Mouse (Mus musculus) ES-Bruce4 (cell line): ENCODE measurements around the gene Tprg. TPM values are rescaled to one million over a fixed set of nuclear protein-coding genes. Genes with fewer than 3 reads are reported as not detected.

Experiments
- H3K27ac ChIP-seq: 2 replicates; pipeline ENCODE4 v1.5.1; 2012; ENCODE audit warnings: low read length, inconsistent platforms; ENCODE audit not compliant: insufficient read depth
- H3K27me3 ChIP-seq: 2 replicates; pipeline ENCODE4 v1.6.1; 2012; ENCODE audit warnings: mild to moderate bottlenecking, low read length, inconsistent platforms; ENCODE audit not compliant: control insufficient read depth, poor library complexity, insufficient read depth, severe bottlenecking
- H3K36me3 ChIP-seq: 2 replicates; pipeline ENCODE4 v1.6.1; 2012; ENCODE audit warnings: inconsistent platforms, mild to moderate bottlenecking, low read length, moderate library complexity; ENCODE audit not compliant: control insufficient read depth, poor library complexity, insufficient read depth, severe bottlenecking
- H3K4me1 ChIP-seq: one replicate; pipeline ENCODE4 v1.8.1; 2011; ENCODE audit warnings: low read length; ENCODE audit not compliant: control insufficient read depth, insufficient read depth
- H3K4me3 ChIP-seq: 2 replicates; pipeline ENCODE4 v1.5.1; 2011; ENCODE audit warnings: low read depth, mild to moderate bottlenecking, low read length
- H3K9ac ChIP-seq: 2 replicates; pipeline ENCODE4 v1.6.1; 2012; ENCODE audit warnings: low read depth, mild to moderate bottlenecking, inconsistent platforms; ENCODE audit not compliant: poor library complexity, severe bottlenecking
- H3K9me3 ChIP-seq: replicated peaks from 2 replicates; pipeline ENCODE4 v1.6.1; 2012; ENCODE audit warnings: mild to moderate bottlenecking, low read length, inconsistent platforms; ENCODE audit not compliant: control insufficient read depth, poor library complexity, insufficient read depth, severe bottlenecking
- CTCF ChIP-seq: IDR thresholded peaks from one replicate; pipeline ENCODE4 v1.8.1; 2011; ENCODE audit warnings: low read depth, low read length
- EP300 ChIP-seq: IDR thresholded peaks from 2 replicates; pipeline ENCODE4 v1.6.1; 2011; ENCODE audit warnings: low read depth, low read length; ENCODE audit not compliant: insufficient read depth
- POLR2A ChIP-seq: IDR thresholded peaks from one replicate; pipeline ENCODE4 v1.8.1; 2011; ENCODE audit warnings: low read length; ENCODE audit not compliant: insufficient read depth
- polyA plus RNA-seq: library from polyadenylated mRNA; stranded (reverse); fragments of >200 nt; gene quantifications from 2 replicates; pipeline ENCODE4 v1.2.4, GENCODE M21; 2011; ENCODE audit warnings: low read depth; ENCODE audit not compliant: missing spikeins, insufficient read depth, insufficient read length

Tprg gene
- polyA plus RNA-seq, 1 experiment: not detected

DNA sequence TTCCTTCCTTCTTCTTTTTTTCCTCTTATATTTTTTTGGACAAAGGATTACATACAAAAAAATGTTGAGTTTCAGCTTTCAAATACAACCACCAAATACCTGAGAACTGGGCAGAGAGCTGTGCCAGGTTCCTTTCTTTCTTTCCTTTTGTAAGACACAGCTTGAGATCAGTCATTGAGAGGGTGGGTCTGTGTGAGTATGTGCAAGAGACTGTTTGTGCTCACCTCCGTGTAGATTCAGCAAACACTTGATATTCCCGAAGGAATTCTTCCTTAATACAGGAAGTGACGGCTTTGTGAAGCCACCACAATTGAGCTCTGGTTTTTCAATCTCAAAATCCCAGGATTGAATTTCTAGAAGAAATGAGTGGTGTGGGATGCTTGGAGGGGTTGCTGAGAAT, 124.7 kb downstream of the Tprg start:
- Histone ChIP-seq H3K4me1 (no peaks in the 10 kb centered on the region), H3K27me3 (no peaks in the 10 kb centered on the region), H3K4me3 (no peak overlapping the region), H3K9me3 (no peaks in the 10 kb centered on the region), H3K36me3 (no peaks in the 10 kb centered on the region), H3K27ac (no peak overlapping the region), H3K9ac (no peak overlapping the region)
- no peak for TF ChIP-seq CTCF
- TF ChIP-seq POLR2A: no peak

- H3K4me1 ChIP-seq: no peaks in the 10 kb centered on the region
Measured at GRCm38 (mm10) chr16:25413885-25414284, 127.3 kb downstream of the Tprg start.

DNA sequence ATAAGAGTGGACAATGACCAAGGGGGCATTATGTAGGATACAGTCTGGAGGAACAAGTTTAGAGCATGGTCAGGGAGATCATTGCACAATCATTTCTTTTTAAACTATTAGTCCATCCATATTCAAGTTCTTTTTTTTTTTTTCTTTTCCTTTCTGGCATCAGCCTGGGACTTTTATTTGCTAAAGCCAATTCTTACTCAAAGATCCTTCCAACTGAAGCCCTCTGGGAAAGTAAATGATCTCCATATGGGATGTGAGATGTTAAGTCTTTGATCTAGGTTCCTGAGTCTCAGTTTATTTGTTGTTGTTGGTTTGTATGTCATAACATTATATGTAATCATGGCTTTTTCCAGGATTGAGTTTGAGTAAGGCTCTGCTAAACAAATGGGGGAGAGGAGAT, 128.6 kb downstream of the Tprg start:
- H3K4me1 ChIP-seq: no peaks in the 10 kb centered on the region

More at GRCm38 (mm10) chr16:25413885-25414284, 127.3 kb downstream of the Tprg start:
- Histone ChIP-seq H3K27me3 (no peaks in the 10 kb centered on the region), H3K9ac (no peak overlapping the region), H3K27ac (no peak overlapping the region), H3K4me3 (no peak overlapping the region), H3K9me3 (no peaks in the 10 kb centered on the region), H3K36me3 (no peaks in the 10 kb centered on the region)
- TF ChIP-seq POLR2A: no peak

DNA sequence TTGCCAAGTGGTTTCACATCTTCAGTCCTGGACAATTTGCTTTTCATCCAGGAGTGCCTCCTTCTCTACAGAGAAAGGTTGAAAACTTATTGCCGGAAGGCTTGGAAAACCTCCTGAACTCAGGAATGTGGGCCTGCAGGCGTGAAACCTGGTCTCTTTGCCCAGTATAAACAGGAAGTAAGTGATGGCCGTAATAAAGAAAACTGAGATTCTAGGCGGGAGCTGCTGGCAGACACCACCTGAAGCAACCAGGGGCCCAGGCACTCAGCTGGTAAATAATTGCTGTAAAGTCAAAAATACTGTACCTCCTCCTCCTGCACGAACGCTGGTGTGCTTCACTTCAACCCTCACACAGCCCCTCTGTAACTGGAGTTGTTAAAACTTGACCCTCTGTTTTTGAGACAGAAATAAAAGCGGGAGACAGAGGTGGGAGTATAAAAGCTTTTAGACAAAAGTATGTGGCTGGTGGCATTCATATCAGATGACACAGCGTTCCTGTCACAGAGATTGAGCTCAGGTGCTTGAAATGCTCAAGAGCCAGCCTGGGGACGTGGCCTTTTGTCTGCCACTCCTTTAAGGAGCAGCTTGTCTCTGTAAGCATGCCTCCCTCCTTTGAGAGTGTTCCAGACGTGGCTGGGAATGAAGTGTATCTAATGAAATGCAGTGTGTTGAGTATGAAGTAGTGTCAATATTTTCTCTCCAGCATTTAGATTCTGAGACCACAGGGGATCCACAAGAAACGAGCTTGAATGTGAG, 131.4 kb downstream of the Tprg start:
- H3K4me3 ChIP-seq: no peak overlapping the region
- H3K27ac ChIP-seq: no peak overlapping the region
- no peaks in the 10 kb centered on the region for H3K27me3 ChIP-seq
- no peaks in the 10 kb centered on the region for H3K4me1 ChIP-seq
- TF ChIP-seq CTCF: no peak
- TF ChIP-seq POLR2A: no peak
- no peak for TF ChIP-seq EP300
- H3K9ac ChIP-seq: no peak overlapping the region
- H3K36me3 ChIP-seq: no peaks in the 10 kb centered on the region
- H3K9me3 ChIP-seq: no peaks in the 10 kb centered on the region

More for the DNA sequence above, 128.6 kb downstream of the Tprg start:
- no peaks in the 10 kb centered on the region for H3K9me3 ChIP-seq
- H3K27ac ChIP-seq: no peak overlapping the region
- H3K4me3 ChIP-seq: no peak overlapping the region
- no peaks in the 10 kb centered on the region for H3K36me3 ChIP-seq
- TF ChIP-seq POLR2A (no peak), CTCF (no peak)
- H3K9ac ChIP-seq: no peak overlapping the region
- no peaks in the 10 kb centered on the region for H3K27me3 ChIP-seq

GRCm38 (mm10) chr16:25422997-25423396, 136.4 kb downstream of the Tprg start:
- H3K4me1 ChIP-seq: no peaks in the 10 kb centered on the region
- no peak overlapping the region for H3K27ac ChIP-seq
- no peaks in the 10 kb centered on the region for H3K27me3 ChIP-seq
- no peaks in the 10 kb centered on the region for H3K36me3 ChIP-seq
- H3K4me3 ChIP-seq: no peak overlapping the region
- TF ChIP-seq CTCF (no peak), POLR2A (no peak), EP300 (no peak)
- H3K9me3 ChIP-seq: no peaks in the 10 kb centered on the region
- no peak overlapping the region for H3K9ac ChIP-seq

GRCm38 (mm10) chr16:25424001-25424400, 137.4 kb downstream of the Tprg start:
- TF ChIP-seq CTCF: no peak
- no peak for TF ChIP-seq EP300
- TF ChIP-seq POLR2A: no peak
- H3K9ac ChIP-seq: no peak overlapping the region
- H3K27me3 ChIP-seq: no peaks in the 10 kb centered on the region

More at GRCm38 (mm10) chr16:25424001-25424400, 137.4 kb downstream of the Tprg start:
- no peak overlapping the region for H3K4me3 ChIP-seq
- no peaks in the 10 kb centered on the region for H3K4me1 ChIP-seq
- no peak overlapping the region for H3K27ac ChIP-seq
- H3K9me3 ChIP-seq: no peaks in the 10 kb centered on the region
- no peaks in the 10 kb centered on the region for H3K36me3 ChIP-seq
